Mouse (Mus musculus) erythroblast, adult 5-6 weeks (primary cell): ENCODE results near the gene Stx8. TPM values are rescaled to one million over a fixed set of nuclear protein-coding genes. Genes with fewer than 3 reads are reported as not detected.

Experiments
- ATAC-seq: replicated peaks from 2 replicates; pipeline ENCODE4 v1.8.0; 2016; ENCODE audit warnings: moderate number of reproducible peaks, mild to moderate bottlenecking, moderate TSS enrichment, inconsistent platforms; ENCODE audit not compliant: poor library complexity, low FRiP score, severe bottlenecking
- total RNA-seq, 2 experiments: library from RNA; stranded (forward) in 1 of 2; stranded (reverse) in 1 of 2; fragments of 150-400 nt in 1 of 2; fragments of 200-764, 138-1000 nt in 1 of 2; gene quantifications; 2 replicates each; pipeline versions ENCODE4 v1.2.3 to v1.2.4; 2015 to 2017; ENCODE audit warnings: low replicate concordance in 2 of 2

Gene Stx8
- total RNA-seq, 2 experiments from 2014 or later: 3.8 to 9.5 TPM

DNA sequence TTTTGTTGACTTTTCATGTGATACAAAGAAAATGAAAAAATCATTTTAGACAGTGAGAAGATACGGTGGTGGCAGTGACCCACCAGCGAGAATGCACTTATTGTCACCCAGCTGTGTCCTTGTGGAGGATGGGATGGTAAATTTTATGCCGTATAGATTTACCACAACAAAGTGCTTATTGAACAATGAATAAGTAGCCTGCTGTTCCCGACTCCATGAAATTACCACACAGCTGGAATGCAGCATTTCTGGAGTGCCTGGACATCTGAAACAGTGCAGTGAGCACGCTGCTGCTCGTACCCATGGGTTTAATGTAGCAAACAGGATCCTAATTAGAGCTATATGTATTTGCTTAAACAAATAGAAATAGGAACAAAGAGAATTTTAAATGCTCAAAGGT, 155.7 kb downstream of the Stx8 start:
- no peak for ATAC-seq

DNA sequence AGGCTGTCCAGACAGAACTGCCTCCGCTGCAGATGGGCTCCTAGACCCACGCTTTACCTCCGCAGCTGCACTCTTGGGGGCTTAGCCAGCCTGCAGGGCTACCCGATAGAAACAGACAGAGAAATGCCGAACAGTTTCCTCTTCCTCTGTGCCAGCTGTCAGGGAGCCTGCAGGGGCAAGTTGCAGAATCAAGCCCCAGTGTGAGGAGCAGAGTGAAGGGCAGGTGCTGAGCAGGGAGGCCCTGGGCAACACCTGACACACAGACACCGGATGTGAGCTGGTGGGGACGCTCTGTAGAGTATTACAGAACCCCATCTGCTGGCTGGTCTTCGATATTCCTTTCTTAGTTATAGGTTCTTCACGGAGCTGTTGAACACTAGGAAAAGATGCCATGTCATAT, 160.1 kb downstream of the Stx8 start:
- ATAC-seq: no peak

DNA sequence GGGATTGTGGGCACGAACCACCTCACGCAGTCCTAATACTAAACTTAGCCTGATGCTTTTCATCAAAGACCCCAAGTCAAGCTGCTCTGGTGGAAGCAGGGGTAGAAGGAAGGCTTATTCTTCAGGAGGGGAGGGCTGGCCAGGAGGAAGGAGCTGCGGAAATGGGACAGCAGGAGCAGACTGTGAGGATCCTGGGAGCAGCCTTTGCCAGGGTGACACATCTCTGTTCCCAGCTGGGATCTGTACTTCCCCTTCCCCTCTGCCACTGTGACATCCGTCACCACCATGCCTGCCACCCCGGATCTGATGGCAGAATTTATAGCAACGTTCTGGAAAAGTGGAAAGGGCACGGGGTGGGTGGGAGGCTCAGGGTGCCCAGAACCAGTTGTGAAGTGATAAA, 168.5 kb downstream of the Stx8 start:
- ATAC-seq: no peak

DNA sequence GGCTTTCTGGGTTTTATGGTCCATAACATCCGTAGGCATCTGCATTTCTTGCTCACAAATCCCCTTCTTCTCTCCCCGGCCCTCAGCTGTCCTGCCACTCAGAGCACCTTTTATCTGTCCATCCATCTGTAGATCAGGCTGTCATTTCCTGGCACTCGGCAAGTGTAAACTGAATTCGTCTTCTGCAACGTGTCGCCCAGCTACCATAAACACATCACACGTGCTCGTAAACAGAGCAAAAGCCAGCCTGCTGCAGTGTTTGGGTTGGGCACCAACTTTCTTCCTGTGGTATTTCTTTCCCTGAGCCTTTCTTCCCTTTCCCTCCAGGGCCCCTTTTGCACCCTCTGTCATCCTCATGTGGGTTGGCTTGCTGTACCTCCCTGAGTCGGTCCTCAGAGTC, 169.4 kb downstream of the Stx8 start:
- no peak for ATAC-seq

DNA sequence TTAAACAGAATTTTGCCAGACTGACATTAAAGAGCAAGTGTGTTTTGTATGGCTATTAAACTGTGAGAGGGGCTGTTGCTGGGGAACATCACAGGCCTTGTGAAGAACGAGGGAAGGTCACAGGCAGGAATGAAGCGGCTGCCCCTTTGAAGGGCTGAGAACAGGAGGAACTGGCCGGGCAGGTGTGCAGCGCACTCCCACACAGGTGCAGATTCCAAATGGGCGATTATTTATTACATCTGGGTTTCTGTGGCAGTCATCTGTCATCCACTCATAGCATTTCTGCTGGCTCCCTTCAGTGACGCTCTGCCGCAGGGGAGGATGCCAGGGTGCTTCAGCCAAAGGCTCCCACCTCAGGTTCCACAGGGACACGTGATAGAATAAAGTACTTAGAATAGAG, 170.7 kb downstream of the Stx8 start:
- no peak for ATAC-seq

DNA sequence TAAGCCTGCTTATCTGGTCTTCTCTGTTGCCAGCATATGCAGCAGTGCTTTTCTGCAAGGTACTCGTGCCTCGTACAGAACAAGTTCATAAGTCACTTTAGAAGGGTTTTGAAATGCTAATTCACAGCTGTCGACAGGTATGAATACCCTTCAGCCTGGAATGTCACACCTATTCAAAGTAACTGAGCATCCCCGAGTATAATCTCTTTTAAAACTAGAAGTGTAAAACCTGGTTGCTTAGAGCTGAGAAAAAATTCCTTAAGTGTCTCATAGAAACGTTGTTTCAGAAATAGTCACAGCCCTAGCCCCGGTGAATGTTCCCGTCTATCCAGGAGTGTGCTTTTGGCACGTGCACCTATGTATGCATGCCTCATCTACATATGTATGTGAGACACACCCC, 176.3 kb downstream of the Stx8 start:
- ATAC-seq: no peak

DNA sequence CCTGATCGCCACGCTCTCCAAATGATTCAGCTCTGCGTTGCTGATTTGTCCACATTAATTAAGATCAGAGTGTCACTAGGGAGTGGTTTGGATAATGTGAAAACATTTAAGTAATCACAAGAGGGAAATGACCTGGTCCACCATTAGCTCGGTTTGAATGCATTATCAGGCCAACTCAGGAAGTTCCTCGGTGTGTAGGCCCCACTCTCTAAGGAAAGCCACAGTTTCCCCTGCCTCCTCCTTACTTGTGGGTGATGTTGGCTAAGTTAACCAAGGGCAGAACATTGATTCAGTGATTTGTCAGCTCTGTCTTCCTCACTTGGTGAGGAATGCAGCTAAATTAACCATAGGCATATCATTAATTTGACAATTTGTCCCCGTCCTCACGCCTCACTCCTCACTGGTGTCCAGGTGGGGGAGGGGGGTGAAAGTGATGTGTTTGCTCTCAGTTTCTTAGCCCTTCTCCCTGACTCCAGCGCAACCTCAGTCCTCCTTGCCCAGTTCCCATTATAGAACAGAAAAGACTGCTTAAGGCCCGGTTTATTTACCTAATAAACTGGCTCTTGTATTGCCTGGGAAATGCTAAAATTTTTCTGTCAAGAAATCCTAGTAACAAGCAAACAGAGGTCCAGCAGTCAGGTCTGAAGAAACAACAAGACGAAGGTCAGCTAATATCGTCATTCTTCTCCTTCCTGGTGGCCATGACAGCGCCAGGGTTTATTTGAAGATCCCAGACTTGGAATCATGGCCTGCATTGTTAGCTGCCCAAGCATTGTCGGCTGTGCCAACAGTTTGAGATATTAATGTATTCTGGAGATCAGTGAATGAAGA, 178.5 kb downstream of the Stx8 start:
- ATAC-seq: no peak

DNA sequence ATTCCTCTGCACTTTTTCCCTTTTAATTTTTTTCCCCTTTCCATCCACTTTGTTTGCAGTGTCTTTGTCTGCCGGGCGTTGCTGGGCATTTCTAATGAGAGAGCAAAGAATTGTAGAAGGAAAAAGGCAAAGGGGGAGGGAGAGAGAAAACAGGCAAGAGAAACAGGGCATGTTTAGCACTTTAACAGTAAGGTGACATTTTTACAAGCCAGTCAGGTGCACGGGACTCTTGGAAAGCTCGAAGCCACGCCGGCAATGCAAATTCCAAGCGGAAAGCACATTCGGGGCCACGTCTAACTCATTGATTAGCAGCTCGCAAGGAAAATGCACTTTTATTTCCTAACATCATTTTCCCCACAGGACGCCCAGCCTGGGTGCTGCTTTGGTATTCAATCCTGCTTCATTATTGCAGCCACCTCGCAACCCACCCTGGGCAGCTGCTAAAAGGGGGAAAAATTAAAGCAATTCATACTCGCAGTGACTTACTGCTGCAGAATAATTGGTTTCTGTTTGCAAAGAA, 179.1 kb downstream of the Stx8 start:
- no peak for ATAC-seq

DNA sequence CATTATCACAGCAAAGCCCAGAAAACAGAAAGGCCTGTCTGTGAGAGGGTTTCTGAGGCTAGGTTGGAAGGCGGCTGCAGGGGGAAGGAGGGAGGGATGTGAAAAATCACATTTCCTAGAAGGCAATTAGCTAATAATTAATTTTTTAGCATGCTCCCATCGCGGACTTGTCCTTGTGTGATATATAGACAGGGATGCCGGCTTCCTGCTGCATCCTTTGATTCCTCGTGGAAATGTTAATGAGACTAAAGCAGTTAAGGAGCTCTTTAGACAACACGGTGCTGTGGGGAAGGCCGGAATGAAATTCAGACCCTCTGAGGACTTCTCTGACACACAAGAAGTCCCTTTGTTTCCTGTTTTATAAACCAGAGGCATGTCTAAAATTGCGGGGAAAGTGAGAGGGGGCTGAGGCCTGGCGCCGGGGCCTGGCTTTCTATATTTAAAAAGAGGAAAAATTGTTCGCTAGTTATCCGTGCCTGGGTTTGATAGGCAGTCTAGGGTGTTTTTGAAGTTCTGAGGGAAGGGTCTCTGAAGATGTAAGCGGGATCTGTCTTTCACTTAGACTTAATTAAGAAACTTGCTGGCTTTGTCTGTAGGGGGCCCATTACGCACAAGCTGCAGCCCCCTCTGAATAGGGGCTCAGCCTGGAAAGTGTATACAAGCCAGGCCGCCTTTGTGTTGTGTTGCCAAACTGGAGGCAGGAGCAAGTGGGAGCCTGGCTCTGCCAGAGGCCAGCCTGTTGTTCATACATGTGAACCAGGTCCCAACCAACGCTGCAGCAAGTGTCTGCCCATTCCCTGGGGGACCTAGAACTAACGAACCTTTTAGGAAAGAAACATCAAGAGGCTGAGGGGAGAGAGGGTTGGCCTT, 179.8 kb downstream of the Stx8 start:
- ATAC-seq: no peak

DNA sequence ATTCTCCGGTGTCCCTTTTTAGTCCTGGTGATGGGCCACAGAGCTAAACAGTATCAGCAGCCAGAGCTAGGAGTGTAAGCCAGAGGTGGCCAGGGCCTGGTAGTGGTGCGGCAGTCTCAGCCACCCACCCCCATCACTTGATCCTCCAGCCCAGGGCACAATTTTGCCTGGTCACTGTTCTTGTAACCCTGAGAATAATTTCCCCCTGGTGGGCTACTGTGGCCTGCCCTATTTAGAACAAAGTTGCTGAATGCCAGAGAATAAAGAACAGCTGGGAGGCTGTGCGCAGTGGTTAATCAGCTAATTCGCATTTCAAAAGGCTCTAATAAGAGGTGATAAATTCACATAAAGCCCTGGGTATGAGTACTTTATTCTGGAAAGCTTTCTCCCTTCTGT, 180.5 kb downstream of the Stx8 start:
- no peak for ATAC-seq

DNA sequence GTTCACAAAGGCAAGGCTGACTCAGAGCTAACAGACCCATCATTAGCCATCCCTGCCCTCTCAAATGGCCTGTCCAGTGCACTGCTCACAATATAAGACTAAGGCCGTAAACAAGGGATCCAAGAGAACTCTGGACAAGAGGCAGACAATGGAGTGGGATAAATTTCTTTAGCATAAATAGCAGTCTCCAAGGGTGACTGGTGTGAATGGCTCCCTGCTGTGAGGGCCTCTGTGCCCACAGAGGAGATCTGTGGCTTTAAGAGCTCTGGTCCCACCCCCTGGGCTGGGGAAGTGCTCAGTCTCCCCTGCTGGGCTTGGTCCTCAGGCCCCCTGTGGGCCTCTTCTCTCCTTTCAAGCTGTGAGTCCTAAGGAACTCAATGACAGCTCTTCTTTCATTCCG, 184.9 kb downstream of the Stx8 start:
- no peak for ATAC-seq

DNA sequence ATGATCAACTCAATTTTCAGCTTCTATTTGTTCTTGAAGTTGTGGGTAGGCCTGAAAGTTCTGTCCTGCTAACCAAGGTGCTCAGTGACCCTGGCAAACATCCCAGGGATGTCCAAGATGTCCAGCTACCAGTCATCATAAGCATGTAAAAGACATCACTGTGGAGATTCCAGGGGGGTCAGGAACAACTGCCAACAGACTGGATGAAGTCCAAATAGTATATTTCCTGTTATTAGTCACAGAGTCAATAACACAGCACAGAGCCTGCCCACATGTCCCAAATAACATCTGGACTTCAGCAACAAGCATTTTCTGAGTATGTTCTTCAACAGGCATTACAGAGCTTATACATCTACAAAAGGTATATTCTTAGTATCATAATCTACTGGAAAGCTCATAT, 189.8 kb downstream of the Stx8 start:
- ATAC-seq: no peak

DNA sequence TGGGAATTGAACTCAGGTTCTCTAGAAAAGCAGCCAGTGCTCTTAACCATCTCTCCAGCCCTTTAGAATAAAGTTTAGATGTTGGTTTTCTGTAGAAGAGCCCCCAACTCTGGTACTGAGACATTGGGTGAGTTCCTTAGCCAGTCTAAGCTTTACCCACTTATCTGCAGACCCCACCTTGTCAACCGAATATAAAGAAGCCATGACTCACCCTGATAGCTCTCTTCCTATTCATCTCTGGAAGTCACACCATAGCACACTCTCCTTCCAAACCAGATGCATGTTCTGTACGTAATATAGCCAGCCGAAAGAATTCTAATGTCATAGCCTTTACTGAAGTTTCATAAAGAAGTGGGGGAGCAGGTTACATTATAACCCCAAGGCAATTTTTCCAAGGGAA, 192.2 kb downstream of the Stx8 start:
- ATAC-seq: no peak

DNA sequence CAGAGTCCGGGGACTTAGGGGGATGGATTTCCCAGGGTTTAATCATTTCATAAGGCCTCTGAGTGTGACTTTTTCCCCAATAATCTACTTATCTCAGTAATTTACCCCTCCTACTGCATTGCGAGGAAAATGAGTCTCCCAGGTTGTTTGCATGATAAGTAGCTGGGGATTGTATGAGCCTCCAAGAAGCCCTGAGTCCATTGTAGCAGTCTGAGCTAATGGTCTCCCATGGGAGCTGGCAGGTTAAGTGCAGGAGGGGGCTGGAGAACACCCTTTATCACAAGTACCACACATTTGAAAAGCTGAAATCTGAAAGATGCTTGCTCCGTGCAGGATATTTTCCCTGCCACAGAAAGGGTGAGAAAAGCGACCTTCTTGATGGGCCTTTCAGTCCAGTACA, 193.9 kb downstream of the Stx8 start:
- no peak for ATAC-seq

DNA sequence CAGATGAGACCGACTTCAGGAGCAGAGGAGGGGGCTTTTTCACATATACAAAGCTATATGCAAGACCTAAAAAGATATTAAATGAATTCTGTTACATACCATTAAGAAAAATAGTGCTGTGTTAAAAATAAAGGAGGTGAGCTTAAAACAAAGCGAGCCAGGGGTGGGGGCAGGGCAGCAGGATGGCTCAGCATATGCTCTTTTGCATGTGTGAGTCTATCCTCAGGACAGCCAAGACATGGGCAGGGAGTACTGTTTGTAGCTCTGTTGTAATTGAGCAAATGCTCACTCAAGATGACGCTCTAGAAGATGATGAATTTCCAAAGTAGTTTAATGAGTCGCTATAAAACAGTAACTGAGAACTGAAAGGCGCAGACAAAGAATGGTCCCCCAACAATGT, 198.4 kb downstream of the Stx8 start:
- no peak for ATAC-seq

DNA sequence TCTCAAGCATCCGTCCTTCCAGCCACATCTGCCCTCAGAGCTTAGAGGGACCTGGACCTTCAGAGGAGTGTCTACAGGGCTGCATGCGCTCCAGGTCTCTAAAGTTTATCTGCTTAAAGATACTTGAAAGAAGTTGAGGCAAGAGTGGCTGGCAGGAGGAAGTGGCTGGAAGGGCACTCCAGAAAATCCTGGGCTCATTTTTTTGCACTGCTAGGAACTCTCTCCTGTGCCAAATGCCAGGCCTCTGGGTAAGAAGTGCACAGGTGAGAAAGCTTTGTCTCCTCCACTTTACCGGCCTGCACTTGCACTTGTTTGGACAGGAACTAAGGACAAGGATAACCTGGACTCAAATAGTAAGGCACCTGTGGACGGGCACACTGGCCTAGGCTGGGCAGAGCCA, 202.4 kb downstream of the Stx8 start:
- no peak for ATAC-seq

DNA sequence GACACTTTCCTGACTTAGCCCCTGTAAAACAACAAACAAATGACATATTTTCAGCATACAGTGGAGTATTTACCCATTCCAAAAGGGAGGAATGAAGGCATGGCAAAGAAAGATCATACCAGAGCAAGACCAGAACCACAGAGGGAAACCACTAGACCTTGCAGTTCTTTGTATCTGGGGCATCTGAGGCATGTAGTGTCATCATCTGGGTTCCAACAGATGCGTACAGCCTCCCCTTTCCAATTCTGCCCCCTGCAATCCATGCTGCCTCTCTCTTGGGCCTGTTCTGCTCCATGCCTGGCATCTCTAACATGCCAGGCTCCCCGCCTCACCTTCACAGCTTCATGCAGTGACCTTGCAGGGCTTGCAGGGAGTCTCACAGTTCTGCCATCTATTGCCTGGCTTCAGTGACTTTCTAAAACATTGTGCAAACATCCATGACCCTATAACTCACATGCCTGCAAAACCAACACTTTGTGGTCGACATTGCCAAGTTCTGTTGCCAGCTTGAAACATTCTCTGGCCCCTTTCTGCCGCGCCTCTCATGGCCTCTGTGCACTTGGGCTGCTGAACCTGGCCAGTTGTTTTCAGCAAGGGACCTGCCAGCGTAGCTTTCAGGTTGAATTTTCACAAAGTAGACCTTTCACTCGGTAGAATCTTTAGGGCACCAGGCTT, 206.1 kb downstream of the Stx8 start:
- no peak for ATAC-seq

DNA sequence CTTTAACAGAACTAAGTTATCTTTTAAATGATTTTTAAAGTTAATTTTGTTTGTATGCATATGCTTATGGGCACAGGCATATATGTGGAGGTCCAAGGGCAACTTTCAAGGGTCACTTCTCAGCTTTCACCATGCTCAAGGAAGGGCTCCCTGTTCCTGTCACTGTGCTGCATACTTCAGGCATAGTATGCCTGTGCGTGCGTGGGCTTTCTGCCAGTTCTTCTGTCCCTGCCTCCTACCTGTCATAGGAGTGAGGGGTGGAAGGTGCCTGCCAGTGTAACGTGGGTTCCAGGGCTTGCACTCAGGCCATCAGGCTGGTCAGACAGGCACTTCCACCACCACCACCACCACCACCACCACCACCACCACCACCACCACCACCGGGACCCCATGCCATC, 206.7 kb downstream of the Stx8 start:
- no peak for ATAC-seq

DNA sequence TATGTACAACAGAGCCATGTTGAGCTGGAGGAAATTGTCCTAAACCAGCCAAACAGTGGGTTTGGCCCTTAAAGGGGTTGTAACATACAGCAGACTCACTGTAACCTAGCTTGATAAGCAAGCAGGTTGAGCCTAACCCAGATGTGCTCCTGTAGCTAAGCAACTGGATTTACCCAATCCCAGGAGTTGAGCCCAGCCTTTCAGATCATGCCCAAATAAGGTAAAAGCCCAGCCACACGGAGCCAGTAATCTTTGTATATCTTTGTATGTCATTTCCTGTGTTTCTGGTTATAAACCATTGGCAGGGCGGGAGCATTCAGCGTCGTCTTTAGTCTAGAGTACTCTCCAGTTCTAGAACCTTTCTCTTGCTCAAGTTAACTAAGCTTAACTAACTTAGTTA, 210.6 kb downstream of the Stx8 start:
- no peak for ATAC-seq

DNA sequence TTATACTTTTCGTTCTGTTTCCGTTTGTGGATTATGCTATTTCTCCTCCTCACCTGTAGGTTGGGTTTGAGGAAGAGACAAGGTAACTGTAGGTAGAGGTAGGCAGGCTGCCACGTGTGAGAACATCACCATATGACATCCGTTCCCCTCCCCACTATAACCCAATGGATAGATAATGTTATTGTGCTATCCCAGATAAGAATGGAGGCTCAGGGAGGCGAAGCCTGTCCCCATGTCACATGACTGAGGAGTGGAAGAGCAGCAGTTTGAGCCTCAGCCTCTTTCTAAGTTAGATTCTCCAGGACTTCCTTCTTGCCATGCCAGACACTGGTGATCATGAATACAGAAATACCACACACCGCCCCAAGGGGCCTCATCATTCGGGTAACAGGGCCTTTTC, 211.4 kb downstream of the Stx8 start:
- no peak for ATAC-seq

DNA sequence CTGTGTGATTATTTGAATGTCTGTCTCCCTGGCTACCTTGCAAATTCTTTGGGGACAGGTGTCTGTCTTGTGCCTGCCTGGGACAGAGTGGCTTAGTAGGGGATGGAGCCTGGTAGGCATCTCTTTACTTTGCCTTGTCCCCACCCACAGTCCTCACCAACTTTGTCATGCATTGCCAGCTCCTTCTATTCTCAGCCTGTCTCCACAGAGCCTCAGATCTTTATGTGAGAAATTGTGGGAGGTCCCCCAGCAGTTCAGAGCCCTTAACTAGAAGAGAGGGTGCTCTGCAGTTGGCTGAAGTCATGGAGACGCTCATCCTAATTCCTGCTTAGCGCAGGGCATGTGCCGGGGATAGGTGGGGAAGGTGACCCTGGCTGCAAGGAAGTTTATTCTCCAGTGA, 219.7 kb downstream of the Stx8 start:
- ATAC-seq: no peak
